Mouse (Mus musculus) large intestine, adult 2 months (tissue): ENCODE measurements around the gene Robo1. TPM values are rescaled to one million over a fixed set of nuclear protein-coding genes. Genes with fewer than 3 reads are reported as not detected.
"Not testable (repeated sequence)": the region's sequence is repeated elsewhere in the genome, so short reads cannot be mapped to it uniquely, and the experiment has no call there.

Source experiments
- DNase-seq: peaks from one replicate; pipeline ENCODE4 v3.0.0-alpha.2; 2012; ENCODE audit warnings: low read depth, low spot score
- WGBS: fragments of 180-500 bp; shearing (Covaris S2); methylation state at CpG from one replicate; pipeline ENCODE4 v1.1.7; 2018; 5-methylcytosine and 5-hydroxymethylcytosine counted together
- polyA plus RNA-seq: library from polyadenylated mRNA; depleted of rRNA; stranded (reverse); fragments of >200 nt; gene quantifications from 2 replicates; pipeline ENCODE4 v1.2.3, GENCODE M21; 2012

Gene Robo1
- polyA plus RNA-seq, 1 experiment, result 0.56 TPM

GRCm38 (mm10) chr16:72422426-72422825, 114.3 kb downstream of the Robo1 start:
- WGBS, result 70% methylated on average over 4 of the region's 4 CpGs
- DNase-seq, result no peak

DNA sequence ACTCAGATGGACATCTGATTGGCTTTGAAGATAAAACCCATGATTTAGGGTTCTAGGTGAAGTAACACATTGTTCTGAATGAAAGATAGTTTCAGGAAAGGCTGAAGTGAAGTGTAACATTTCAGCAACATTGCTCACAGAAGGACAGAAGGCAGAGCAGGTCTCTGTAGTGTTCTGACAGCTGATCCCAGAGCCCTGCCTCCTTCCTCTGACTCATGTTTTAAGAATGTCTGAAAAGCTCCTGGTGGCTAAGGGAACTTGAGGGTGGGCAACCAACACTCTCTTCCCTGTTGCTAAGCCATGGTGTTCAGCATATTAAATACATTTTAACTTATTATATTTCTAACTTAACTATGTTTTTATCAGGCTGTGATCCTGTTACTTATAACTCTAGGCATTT, 126.3 kb downstream of the Robo1 start:
- DNase-seq, result no peak

- DNase-seq, result no peak
- 72% methylated on average over 18 of the region's 18 CpGs for WGBS
Observed at GRCm38 (mm10) chr16:72444428-72445135, 136.5 kb downstream of the Robo1 start.

DNA sequence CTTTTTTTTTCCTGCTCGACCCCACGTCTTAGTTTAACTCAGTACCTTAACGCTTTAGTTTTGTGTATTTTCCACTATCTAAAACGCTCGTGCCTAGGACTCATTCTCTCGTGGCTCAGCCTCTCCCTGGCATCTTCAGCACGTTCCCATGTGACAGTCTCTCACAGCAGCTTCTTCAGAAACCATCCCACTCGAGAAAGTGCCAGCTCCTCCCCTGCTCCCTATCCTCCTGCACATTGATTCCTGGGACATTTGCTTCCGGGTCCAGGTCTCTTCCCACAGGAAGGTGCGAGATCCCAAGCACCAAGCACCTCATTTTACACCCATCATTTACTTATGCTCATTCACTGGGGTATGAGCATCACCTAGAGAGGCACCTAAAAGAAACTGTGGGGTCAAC, 150.0 kb downstream of the Robo1 start:
- no peak for DNase-seq
- 54% methylated on average over 10 of the region's 10 CpGs for WGBS

GRCm38 (mm10) chr16:72458576-72458975, 150.5 kb downstream of the Robo1 start:
- WGBS, result 53% methylated on average over 10 of the region's 10 CpGs
- no peak for DNase-seq

DNA sequence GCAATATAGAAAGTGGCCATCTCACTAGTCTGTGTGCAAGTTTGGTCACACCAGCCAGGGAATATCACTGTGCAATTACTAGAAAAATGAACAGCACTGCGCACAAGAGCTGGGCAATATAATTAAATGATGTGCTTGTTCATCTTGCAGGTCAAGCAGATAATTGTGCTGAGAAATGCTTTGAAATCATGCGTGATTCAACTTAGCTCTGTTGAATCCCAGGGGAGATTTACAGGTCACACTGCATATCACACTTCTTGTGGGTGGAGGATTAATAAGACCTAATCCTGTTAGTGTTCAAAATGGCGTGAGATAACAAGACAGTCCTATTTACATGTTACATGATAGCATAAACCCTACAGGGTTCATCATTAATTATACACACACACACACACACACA, 157.6 kb downstream of the Robo1 start:
- DNase-seq, result no peak
- 76% methylated on average over 3 of the region's 3 CpGs for WGBS

GRCm38 (mm10) chr16:72470037-72470673, 162.0 kb downstream of the Robo1 start:
- DNase-seq, result no peak
- WGBS, result 73% methylated on average over 2 of the region's 2 CpGs

DNA sequence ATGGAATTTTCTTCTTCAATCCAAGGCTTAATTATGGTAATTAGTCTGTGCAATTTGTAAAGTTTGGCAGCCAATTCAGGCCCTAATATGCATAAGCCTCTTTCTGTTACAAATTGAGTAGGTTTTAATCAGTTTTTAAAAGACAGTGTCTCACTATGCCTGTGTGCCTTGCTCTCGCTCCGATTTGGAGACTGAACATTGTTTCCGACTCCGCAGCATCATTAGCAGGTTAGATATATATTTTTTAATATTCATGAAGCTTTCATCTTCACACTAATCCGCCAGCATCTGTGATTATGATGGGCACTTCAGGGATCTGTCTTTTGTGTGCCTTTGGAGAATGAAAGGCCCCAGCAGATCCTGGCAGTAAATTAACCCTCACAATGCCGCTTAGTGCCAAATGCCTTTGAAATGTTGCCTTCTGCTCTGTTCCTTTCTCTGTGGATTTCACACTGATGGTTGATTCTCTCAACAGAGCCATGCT, 202.7 kb downstream of the Robo1 start:
- WGBS, result 68% methylated on average over 6 of the region's 6 CpGs
- DNase-seq, result no peak

GRCm38 (mm10) chr16:72531337-72531736, 223.2 kb downstream of the Robo1 start:
- WGBS, result 72% methylated on average over 2 of the region's 2 CpGs
- DNase-seq, result no peak

DNA sequence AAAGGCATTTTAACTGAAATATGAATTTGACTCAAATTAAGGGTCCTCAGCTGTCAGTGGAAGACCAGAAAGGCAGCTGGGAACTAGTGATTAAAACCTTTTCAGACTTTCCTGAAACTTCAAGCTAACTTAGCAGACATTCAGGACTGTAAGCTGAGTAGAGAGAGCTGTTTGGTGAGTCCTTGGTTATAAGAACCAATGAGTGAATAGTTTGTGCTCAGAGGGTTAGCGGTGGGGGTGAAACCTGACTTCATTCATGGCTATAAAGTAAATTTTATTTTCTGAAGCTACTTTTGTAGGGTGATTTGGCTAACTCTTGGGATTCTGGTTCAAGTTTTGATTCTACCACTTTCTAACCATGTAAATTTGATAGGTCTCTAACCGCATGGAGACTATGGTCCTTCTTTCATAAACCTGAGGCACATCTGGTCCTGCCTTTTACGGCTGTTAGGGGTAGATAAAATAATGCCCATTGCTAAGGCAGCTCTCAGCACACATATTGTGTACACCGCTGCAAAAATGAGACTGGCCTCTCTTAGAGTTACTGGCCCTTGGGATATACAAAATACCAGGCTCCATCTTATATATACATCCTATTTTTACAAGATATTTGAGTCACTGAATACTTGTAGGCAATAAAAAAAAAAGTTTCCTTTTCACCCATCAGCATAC, 225.9 kb downstream of the Robo1 start:
- DNase-seq, result no peak
- WGBS, result 80% methylated on average over 4 of the region's 4 CpGs

DNA sequence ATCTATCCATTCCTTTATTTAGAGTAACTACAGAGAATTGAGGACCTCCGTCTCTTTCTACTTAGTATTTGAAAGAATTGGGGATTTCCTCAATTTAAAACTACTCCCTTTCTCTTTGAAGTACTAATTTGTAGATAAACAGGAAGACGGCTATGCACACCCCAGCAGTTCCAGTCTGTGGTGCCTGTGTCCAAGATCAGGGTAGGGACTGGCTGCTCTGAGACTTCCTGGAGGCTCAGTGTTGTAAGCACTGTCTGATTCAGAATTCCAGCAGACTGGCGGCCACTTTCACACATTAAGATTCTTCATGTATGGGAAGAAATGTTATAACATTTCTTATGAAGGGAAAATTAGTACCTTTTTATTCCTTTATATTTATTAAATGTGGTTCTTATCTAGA, 230.1 kb downstream of the Robo1 start:
- DNase-seq, result no peak
- WGBS, result 69% methylated on average over 3 of the region's 3 CpGs

DNA sequence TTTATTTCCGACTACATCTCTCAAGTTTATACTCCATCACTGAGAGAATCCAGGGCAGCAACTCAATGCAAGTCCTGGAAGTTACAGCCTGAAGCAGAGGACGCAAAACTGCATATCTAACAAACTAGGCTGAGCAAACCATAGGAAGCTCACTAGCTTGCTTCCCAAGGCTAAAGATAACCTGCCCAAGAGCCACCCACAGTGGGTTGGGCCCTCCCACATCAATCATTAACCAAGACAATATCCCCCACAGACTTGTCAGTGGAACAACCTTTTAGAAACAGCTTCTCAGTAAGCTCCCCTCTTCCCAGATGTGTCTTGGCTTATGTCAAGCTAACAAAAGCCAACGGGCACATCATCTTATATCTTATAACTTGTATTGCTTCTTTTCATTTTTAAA, 235.8 kb downstream of the Robo1 start:
- 46% methylated on average over 3 of the region's 3 CpGs for WGBS
- no peak for DNase-seq

DNA sequence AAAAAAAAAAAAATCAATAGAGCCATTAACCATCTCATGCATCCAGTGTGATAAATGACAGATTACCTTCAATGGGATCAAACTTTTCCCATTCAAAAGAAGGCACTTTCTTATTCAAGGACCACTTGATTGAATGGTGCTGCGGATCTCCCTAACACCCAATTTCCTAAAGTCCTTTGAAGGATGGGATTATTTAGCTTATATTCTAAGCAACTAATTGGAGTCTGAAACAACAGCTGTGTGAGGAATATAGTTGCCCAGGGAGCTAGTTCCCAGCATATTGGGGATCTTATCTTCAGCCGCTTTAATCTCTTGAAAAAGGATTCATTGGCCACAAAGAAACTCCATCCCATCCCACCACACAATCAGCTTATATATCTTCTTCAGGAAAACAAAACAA, 236.8 kb downstream of the Robo1 start:
- WGBS, result 83% methylated on average over 2 of the region's 2 CpGs
- DNase-seq, result no peak

GRCm38 (mm10) chr16:72551672-72552243, 243.7 kb downstream of the Robo1 start:
- WGBS, result 78% methylated on average over 8 of the region's 8 CpGs
- no peak for DNase-seq

- no peak for DNase-seq
- 60% methylated on average over 5 of the region's 5 CpGs for WGBS
Observed at GRCm38 (mm10) chr16:72553713-72554112, 245.6 kb downstream of the Robo1 start.

GRCm38 (mm10) chr16:72562149-72562548, 254.0 kb downstream of the Robo1 start:
- DNase-seq, result not testable (repeated sequence)
- 51% methylated on average over 2 of the region's 2 CpGs for WGBS

GRCm38 (mm10) chr16:72563196-72563963, 255.3 kb downstream of the Robo1 start:
- no peak for DNase-seq
- WGBS, result 36% methylated on average over 15 of the region's 15 CpGs

DNA sequence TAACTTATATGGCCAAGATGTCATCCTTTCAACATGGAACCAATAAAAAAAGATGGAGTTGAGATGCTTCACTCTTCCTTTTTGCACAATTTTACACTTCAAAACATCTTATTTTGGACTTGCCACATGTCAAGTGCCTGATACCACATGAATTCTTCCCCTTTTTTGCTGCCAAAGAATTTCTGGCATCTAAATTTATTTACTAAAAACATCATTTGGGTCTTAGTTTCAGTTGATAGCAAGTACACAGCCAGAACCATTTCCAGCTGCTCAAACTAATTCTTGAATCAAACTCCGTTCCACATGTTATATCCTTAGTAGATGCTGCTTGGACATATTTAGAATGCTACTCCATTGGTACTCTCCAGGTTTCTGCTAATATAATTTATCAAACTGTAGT, 267.1 kb downstream of the Robo1 start:
- 79% methylated on average over 1 of the region's 1 CpGs for WGBS

GRCm38 (mm10) chr16:72576956-72577355, 268.9 kb downstream of the Robo1 start:
- 80% methylated on average over 7 of the region's 7 CpGs for WGBS
- no peak for DNase-seq

More for the DNA sequence above, 267.1 kb downstream of the Robo1 start:
- DNase-seq, result no peak
